Mouse (Mus musculus): Measurements from ENCODE around the gene Slfn5. TPM values are rescaled to one million over a fixed set of nuclear protein-coding genes. Genes with fewer than 3 reads are reported as not detected.
"Not testable (repeated sequence)": the region's sequence is repeated elsewhere in the genome, so short reads cannot be mapped to it uniquely, and the experiment has no call there.

The Slfn5 gene
- 1 to 10 TPM; 4.1 to 6.8 (median 5.0) TPM for total RNA-seq (2022)

- DNase-seq (ENCODE audit: low spot score in 2 of 2): no peak
These were observed at the start of gene Slfn5 for GRCm38 (mm10) chr11:82950736-82951481. TSS of gene Slfn5 (plus strand) at chr11:82951349.

DNA sequence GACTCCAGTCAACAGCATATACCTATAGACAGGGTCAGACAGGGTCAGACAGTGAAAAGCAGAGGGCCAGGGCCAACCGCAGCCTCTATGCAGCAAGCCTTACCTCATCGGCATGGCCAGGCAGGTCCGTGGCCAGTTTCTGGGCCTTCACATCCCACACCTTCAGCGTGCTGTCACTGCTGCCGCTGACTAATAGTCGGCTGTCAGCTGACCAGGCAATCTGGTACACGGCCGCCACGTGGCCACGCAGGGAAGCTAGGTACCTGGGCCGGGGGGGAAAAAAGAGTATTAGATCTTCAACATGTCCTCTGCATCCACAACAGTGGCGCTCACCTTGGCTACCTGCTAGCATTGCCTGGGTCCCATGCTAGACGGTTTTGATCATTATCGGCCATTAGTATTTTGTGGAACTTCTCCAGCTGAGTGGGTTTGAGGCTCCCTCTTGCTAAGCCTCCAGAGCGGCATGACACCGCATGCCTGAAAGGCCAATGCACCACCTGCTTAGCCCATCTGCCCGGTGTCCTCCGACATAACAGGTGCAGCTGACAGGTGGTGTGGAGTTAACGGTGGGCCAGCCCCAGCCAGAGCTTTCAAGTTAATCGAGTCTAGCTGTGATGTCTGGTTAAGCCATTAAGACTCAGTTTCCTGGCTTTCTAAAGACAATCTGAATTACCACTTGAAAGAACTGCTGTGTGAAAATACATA, 49.4 kb upstream of the Slfn5 start:
- no peak for DNase-seq (ENCODE audit: low spot score in 2 of 2)

- DNase-seq (ENCODE audit: low spot score in 2 of 2): no peak
These were observed 46.2 kb upstream of the Slfn5 start for GRCm38 (mm10) chr11:82904952-82905351.

- no peak for DNase-seq (ENCODE audit: low spot score in 2 of 2)
These were observed 45.3 kb upstream of the Slfn5 start for GRCm38 (mm10) chr11:82905816-82906215.

- peak; percentile 83 to 91 for DNase-seq (ENCODE audit: low spot score in 2 of 2)
These were observed 43.2 kb upstream of the Slfn5 start, which contains the start of gene Nle1 for GRCm38 (mm10) chr11:82907651-82908607. TSS of gene Nle1 (minus strand) at chr11:82908411.

GRCm38 (mm10) chr11:82908608-82908989, 42.5 kb upstream of the Slfn5 start:
- no peak for DNase-seq (ENCODE audit: low spot score in 2 of 2)

DNA sequence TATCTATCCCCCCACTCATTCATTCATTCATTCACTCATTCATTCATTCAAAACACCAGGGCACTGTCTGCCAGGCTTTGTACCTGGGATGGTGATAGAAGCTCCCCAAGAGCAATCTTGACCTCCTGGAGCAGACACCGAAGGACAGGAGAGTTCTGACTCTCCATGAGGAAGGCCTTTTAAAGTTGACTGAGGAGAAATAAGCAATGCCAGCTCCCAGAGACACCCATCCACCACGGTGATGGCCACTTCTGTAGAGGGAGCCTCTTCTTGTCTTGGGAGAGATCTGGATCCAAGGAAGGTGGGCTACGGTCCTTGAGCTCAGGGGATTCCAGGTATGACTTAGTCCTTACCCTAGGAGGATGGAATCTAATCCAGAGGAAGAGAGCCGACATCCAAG, 40.9 kb upstream of the Slfn5 start, which contains the start of gene Unc45b:
Gene Unc45b, plus strand, starts transcription at position 301 of the 400 bp plus-strand sequence.
- DNase-seq (ENCODE audit: low spot score in 2 of 2): no peak

DNA sequence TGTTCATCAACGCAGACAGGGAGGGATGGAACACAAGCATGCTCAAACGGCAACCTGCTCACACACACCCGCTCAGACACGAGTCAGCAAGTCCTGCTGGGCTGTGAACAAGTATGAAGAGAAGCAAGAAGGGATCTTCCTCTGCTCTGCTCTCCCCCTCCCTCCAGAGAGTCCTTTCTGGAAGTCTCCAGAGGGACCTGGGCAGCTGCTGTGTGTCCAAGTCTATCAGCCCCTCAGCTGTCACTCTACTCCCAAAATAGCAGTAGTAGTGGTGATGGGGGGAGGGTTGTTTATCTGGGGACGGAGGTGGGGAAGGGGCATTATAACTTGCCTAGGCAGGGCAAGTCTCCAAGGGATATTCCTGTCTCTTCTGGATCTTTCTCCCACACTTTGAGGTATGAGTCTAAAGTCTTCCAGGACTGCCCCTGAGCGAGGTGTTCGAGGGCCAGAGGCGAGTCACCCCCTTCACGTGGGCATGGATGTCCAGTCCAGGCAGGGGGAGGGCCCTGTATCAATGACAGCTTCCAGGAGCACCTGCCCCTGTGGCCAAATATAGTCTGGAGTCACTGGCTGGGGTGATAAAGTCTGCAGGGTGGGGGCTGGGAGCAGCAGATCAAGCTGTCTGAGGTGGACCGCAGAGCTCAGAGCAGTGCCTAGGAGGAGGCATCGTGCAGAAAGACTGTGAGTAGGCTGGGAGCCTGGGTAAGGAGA, 40.3 kb upstream of the Slfn5 start:
- DNase-seq (ENCODE audit: low spot score in 2 of 2): no peak

DNA sequence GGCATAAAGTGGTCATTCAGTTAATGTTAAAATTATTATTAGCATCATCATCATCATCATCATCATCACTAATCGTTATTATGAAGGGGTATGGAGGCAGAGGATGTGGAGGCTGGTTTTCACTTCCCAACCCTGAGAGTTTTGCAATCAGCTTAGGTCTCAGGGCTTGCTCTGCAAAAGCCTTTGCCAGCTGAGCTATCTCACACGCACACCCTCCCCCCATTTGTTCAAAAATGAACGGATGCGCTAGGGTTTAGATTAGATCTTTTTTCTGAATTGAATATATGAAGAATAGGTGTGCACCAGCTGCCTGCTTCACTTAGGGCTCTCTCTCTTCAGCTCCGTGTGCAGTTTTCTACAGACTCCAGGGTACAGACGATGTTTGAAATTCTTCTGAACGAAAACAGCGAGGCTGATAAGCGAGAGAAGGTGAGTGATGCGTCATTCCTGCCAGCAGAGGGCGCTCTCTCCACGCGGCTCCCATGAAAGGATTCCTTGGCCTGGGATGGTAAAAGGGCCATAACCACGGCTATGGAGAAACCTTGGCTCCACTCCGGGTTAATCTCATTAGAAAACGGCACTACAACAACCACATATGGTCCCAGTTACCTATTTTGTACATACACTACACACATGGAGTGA, 36.3 kb upstream of the Slfn5 start:
- DNase-seq (ENCODE audit: low spot score in 2 of 2): peak; percentile 43 to 66

DNA sequence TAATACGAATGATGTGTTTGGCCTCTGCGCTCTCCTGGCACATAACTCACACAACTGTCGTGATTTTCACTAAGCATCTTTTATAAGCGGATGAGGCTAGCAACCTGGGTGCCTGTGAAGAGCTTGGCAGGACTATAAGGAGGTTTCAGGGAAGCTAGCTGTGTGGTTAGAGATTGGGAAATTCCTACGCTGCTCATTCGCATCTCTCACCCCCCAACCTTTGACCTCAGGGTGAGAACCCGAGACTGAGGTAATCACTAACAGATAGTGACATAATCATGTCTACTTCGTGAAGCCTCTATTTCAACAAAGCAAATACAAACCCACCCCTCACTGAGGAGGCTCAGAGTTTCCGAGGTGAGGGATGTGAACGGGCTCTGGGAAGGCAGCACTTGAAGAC, 30.4 kb upstream of the Slfn5 start:
- DNase-seq (ENCODE audit: low spot score in 2 of 2): no peak

GRCm38 (mm10) chr11:82921691-82922090, 29.5 kb upstream of the Slfn5 start:
- DNase-seq (ENCODE audit: low spot score in 2 of 2): no peak

GRCm38 (mm10) chr11:82923910-82924309, 27.2 kb upstream of the Slfn5 start:
- DNase-seq (ENCODE audit: low spot score in 2 of 2): not testable (repeated sequence)

- no peak for DNase-seq (ENCODE audit: low spot score in 2 of 2)
These were observed 22.1 kb upstream of the Slfn5 start for GRCm38 (mm10) chr11:82928897-82929632.

DNA sequence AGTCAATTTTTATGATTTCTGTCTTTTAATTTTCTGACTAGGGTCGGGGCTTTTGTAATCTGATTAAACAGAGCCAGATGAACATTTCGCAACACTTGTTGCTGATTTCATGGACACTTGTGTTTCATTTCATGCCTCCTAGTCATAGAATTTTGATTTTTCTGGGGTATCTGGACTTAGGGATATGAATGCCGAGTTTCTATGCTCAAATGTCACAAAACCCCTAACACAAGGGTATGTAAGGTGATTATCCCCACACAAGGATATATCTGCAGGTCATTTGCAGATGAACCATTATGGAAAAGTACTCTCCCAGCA, 21.6 kb upstream of the Slfn5 start:
- DNase-seq (ENCODE audit: low spot score in 2 of 2): no peak

DNA sequence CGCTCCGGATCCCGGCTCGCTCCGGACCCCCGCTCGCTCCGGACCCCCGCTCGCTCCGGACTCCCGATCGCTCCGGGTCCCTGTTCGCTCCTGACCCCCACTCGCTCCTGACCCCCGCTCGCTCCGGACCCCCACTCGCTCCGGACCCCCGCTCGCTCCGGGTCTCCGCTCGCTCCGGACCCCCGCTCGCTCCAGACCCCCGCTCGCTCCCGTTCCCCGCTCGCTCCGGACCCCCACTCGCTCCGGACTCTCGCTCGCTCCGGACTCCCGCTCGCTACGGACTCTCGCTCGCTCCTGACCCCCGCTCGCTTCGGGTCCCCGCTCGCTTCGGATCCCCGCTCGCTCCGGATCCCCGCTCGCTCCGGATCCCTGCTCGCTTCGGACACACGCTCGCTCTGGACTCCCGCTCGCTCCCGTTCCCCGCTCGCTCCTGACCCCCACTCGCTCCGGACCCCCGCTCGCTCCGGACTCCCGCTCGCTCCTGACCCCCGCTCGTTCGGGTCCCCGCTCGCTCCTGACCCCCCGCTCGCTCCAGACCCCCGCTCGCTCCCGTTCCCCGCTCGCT, 20.7 kb upstream of the Slfn5 start:
- DNase-seq (ENCODE audit: low spot score in 2 of 2): not testable (repeated sequence)

DNA sequence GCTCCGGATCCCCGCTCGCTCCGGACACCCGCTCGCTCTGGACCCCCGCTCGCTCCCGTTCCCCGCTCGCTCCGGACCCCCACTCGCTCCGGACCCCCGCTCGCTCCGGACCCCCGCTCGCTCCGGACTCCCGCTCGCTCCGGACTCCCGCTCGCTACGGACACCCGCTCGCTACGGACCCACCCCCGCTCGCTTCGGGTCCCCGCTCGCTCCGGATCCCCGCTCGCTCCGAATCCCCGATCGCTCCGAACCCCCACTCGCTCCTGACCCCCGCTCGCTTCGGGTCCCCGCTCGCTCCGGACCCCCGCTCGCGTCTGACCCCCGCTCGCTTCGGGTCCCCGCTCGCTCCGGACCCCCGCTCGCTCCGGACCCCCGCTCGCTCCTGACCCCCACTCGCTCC, 20.0 kb upstream of the Slfn5 start:
- DNase-seq (ENCODE audit: low spot score in 2 of 2): not testable (repeated sequence)

DNA sequence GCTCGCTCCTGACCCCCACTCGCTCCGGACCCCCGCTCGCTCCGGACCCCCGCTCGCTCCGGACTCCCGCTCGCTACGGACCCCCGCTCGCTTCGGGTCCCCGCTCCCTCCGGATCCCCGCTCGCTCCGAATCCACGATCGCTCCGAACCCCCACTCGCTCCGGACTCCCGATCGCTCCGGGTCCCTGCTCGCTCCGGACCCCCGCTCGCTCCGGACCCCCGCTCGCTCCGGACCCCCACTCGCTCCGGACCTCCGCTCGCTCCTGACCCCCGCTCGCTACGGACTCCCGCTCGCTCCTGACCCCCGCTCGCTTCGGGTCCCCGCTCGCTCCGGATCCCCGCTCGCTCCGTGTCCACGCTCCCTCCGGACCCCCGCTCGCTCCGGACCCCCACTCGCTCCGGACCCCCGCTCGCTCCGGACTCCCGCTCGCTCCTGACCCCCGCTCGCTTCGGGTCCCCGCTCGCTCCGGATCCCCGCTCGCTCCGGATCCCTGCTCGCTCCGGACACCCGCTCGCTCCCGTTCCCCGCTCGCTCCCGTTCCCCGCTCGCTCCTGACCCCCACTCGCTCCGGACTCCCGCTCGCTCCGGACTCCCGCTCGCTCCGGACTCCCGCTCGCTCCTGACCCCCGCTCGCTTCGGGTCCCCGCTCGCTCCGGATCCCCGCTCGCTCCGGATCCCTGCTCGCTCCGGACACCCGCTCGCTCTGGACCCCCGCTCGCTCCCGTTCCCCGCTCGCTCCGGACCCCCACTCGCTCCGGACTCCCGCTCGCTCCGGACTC, 19.3 kb upstream of the Slfn5 start:
- DNase-seq (ENCODE audit: low spot score in 2 of 2): not testable (repeated sequence)

DNA sequence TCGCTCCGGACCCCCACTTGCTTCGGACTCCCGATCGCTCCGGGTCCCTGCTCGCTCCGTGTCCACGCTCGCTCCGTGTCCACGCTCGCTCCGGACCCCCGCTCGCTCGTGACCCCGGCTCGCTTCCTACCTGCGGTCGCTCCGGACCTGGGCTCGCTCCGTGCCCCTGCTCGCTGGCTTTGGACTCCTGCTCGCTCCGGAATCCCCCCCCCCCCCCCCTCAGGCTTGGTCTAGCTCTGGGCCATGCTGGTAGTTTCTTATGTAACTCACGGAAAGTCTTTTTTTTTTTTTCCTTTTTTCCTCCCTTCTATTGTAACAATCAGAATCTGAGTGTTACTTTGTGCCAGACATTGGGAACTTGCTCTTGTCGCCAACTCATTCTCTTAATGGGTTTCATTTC, 18.0 kb upstream of the Slfn5 start:
- DNase-seq (ENCODE audit: low spot score in 2 of 2): no peak

GRCm38 (mm10) chr11:82943336-82943735, 7.8 kb upstream of the Slfn5 start:
- no peak for DNase-seq (ENCODE audit: low spot score in 2 of 2)
